Mouse (Mus musculus) layer of hippocampus, adult 9-11 months (tissue): ENCODE measurements around the gene Spo11.

Source experiments
- DNase-seq: peaks from one replicate; pipeline ENCODE4 v3.0.0; 2022

Gene Spo11

DNA sequence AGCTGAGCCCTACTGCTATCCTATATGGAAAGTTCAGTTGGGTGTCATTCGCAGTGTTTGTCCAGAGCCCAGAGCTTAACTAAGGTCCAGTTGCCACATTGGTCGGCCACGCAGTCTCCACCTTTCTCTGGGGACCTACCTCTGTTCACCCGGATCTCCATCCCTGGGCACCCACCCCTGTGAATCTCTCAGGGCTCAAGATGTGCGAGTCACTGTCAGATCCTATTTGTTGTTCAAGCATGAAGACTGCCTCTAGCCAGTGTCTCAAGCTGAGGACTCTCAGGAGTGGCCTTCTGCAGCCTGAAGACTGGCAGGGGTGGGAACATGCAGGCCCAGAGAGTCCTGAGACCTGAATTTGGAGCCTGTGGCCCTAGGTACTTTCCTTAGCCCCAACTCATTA lies 58.6 kb downstream of the Spo11 start:
- DNase-seq = no peak

DNA sequence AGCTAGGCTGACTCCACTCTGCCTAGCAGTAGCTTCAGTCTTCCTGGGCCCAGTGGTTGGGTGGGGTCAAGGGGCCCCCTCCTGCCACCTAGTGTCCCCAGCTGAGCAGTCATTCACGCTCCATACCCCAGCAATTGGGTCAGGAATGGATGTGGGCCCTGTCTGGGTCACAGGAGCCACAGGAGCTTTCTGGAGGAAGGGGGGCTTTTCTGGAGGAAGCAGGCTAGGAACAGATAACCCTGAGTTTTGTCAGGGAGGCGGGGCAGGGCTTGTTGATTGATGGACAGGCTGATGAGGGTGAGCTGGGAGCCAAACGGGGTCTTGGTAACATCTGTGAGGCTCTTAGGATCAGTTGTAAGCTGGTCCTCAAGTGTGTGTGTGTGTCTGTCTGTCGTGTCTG lies 59.1 kb downstream of the Spo11 start:
- DNase-seq = no peak

GRCm38 (mm10) chr2:173037347-173037746 lies 59.8 kb downstream of the Spo11 start:
- DNase-seq = no peak

DNA sequence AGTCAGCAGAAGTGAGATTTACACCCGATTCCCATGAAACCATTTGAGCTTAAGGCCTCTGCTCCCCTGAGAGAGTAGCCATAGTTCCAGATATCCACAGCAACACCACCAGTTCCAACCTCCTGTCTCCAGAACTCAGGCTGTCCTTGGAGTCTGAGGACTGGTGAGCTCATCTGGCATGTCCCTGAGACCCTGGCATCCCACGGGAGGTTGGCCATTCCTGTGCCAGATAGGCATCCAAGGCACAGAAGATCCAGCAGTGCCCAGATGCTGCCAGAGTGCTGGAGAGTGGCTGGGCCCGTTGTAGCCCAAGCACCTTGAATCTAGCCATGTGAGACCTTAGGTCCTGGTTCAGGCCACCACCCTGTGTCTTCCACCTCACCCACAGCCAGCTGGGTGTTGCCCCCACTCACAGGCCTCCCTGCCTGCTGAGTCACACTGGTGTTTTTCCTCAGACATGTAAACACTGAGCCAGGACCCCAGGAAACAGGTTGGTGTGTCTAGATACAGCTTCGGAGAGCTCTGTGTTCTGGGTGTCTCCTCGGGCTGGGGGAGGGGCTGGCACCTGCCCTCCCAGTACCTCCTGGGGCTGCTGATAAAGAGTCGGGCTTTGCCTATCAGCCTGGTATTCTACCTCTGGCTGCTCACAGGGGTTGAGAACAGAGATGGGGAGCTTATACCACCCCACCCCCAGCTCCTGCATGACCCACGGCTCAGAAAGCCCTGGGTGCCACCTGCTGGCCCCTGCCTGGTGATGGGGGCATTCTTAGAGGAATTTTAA lies 60.5 kb downstream of the Spo11 start:
- no peak for DNase-seq

DNA sequence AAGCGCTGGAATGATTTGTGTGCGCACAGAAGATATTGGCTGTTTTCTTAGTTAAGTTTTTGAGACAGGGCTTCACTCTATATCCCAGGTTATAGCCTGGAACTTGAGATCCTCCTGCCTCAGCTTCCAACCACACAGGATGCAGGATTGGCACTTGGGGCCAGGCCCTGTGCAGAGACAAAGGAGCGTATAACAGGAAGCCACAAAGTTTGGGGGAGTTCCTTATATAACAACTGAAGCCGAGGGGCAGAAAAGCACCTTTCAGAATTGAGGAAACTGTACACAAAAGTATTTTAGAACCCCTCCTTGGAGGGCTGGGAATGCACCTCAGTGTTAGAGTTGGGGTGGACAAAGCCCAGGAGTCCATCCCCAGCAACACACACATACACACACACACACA lies 61.5 kb downstream of the Spo11 start:
- no peak for DNase-seq

- no peak for DNase-seq
Observed at GRCm38 (mm10) chr2:173040803-173041202, 63.3 kb downstream of the Spo11 start.

GRCm38 (mm10) chr2:173041242-173041641 lies 63.7 kb downstream of the Spo11 start:
- DNase-seq = no peak

DNA sequence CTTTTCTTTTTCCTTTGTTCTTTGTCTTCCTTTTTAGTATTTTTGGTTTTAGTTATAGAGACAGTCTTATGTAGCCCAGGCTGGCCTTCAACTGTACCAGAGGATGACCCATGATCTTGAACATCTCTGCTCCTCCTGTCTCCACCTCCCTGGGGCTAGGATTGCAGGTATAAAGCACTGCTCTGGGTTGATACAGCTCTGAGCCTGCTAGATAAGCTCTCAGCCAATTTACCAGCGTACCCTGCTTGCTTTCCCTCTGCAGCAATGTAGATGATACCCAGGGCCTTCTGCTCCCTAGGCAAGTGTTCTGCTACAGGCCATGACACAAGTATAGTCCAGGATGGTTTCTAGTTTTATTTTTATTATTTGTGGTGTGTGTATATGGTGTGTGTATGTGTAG lies 64.4 kb downstream of the Spo11 start:
- no peak for DNase-seq

DNA sequence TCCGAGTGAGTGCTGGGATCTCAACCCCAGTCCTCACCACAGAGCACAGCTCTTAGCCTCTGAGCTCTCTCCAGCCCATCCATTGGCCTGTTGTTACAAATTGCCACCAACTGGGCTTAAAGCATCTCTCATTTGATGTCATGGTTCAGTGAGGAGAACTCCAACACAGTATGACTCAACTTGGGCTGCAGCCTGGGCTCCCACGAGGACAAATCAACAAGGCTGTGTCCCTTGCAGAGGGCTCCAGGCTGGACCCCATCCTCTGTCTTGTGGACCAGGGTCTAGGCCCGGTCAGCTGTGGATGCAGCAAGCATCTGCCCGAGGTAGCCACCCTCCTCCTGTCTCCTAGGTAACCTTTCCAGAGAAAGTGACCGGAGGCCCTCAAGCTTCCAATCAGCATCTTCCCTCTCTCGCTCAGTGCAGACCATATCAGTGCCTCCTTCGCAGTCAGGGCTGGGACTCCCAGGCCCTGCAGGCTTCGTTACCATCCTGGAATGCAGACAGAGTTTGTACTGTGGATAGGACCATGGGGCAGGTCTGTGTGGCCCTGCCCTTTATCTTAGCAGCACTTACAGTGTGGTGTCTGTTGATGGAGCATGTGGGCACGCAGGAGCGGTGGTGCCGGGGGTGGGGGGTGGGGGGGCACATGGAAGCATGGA lies 65.1 kb downstream of the Spo11 start:
- no peak for DNase-seq
